Mouse (Mus musculus) Patski (cell line): ENCODE data around the gene Mfsd12. TPM values are rescaled to one million over a fixed set of nuclear protein-coding genes. Genes with fewer than 3 reads are reported as not detected.
A peak's percentile ranks its signal among the peaks of the same experiment; 100 is the strongest.

Experiments used
- ATAC-seq: fragments of 100-300 bp; one replicate; pipeline ENCODE4 v1.8.0; 2021
- CTCF ChIA-PET: fragments of 350-600 bp; sonication (Branson Sonifier 250); formaldehyde crosslinking; loops from one replicate; lab custom pipeline; 2022; ENCODE audit warnings: inconsistent platforms; lab: Charles Lee
- POLR2A ChIA-PET: fragments of 350-600 bp; sonication (Branson Sonifier 250); formaldehyde crosslinking; loops from one replicate; lab custom pipeline; 2022; ENCODE audit warnings: antibody characterized with exemption, inconsistent platforms; lab: Charles Lee
- DNase-seq: peaks from one replicate; pipeline ENCODE4 v3.0.0-alpha.2; 2011; ENCODE audit warnings: low read depth, low spot score
- H3K27me3 ChIP-seq: fragments of 371-371 bp; one replicate; pipeline ENCODE4 v1.5.1; 2021
- CTCF ChIP-seq: fragments of 100-300 bp; IDR thresholded peaks from one replicate; pipeline ENCODE4 v1.5.1; 2021
- in situ Hi-C: fragments of 300-500 bp; cut with MboI; formaldehyde crosslinking; loops from 3 replicates; pipeline ENCODE4 v1.11.1; 2018; ENCODE audit warnings: low pct_unique_long_range_greater_than_20kb, mixed read lengths
- polyA plus RNA-seq: library from polyadenylated mRNA; unstranded; gene quantifications from one replicate; pipeline ENCODE4 v1.2.3, GENCODE M21; 2021

Gene Mfsd12
- polyA plus RNA-seq, 1 experiment from 2014 or later = 23.9 TPM

DNA sequence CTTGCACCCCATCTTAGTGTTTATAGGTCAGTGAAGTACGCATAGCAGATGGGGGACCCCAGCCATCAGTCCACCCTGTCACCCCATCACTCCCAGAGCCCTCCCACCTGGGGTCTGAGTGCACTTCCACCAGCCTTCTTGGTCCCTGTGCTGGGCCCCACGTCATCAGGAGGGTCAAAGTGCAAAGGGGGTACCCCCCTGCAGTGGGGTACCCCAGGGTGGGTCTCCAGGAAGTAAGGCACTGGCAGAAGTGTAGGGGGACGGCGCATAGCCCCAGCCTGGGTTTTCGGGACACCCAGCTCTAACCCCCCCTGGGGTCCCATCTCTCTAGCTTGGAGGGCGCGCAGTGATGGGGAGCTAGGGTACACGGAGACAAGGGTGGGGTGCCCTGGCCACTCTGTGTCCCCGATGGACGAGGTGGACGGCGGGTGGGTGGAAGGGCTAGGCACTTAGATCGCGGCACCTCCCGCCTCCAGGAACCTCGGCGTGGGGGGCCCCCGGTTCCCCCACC, 42.6 kb downstream of the Mfsd12 start:
- no peak for TF ChIP-seq CTCF
- H3K27me3 ChIP-seq = no peaks in the 10 kb centered on the region
- in situ Hi-C loops = no loop called here
- ATAC-seq = no peak
- CTCF ChIA-PET = interaction anchor here (1.3 kb wide), 1 partner anchor 50 kb away, joined by 3 read pairs; no protein-coding TSS in a partner anchor
- POLR2A ChIA-PET = no interaction called here
- DNase-seq = no peak

GRCm38 (mm10) chr10:81400371-81401204, 43.3 kb downstream of the Mfsd12 start:
- in situ Hi-C loops = no loop called here
- ATAC-seq = no peak
- no peak for DNase-seq
- TF ChIP-seq CTCF = no peak
- POLR2A ChIA-PET = no interaction called here
- H3K27me3 ChIP-seq = no peaks in the 10 kb centered on the region
- CTCF ChIA-PET = interaction anchor here (1.3 to 1.4 kb wide), 2 partner anchors 10 to 50 kb away, joined by 3 to 5 read pairs; no protein-coding TSS in a partner anchor

- no peak for TF ChIP-seq CTCF
- ChIA-PET CTCF (interaction anchor here (1.4 kb wide), 1 partner anchor 11 kb away, joined by 5 read pairs; no protein-coding TSS in a partner anchor), POLR2A (no interaction called here)
- no peak for DNase-seq
- H3K27me3 ChIP-seq = no peaks in the 10 kb centered on the region
- in situ Hi-C loops = no loop called here
- ATAC-seq = no peak
These were observed 43.9 kb downstream of the Mfsd12 start for GRCm38 (mm10) chr10:81401205-81401520.

DNA sequence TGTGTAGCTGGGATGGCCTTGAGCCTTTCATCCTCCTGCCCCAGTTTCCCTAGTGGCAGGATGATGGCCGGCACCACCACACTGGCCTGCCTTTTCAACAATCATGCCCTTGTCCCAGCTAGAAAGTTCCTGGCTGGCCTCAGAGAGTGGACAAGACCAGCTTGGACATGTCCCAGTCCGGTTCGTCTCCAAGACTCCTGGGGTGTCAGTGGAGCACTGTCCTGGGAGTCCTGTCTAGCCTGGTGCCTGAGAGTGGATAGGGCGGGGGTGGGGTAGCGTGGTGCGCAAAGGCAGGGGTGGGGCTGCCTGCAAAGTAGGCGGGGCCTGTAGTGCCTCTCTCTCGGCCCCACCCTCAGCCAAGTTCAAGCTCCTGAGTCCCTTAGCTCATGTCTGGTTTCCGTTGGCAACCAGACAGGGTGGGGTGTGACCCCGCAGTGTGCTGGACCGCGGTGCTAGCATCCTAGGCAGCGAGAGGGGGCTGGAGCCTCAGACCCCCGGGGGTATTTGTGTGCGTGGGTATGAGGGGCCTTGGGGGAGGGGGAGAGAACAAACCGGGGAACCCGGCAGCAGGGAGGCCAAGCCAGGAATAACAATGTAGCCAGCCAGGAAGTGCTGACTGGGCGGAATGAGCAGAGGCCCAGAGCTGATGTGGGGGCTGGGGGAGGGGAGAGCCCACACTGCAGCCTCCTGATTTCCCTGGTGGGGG, 44.4 kb downstream of the Mfsd12 start:
- in situ Hi-C loops = no loop called here
- ChIA-PET CTCF (interaction anchor here (1.2 to 1.4 kb wide), 2 partner anchors 11 to 13 kb away, joined by 3 to 5 read pairs; partner anchors contain the start of gene Gm48552), POLR2A (no interaction called here)
- TF ChIP-seq CTCF = no peak
- H3K27me3 ChIP-seq = no peaks in the 10 kb centered on the region
- ATAC-seq = peak; percentile 19
- no peak for DNase-seq

- DNase-seq (no peak), ATAC-seq (peak; percentile 0)
- ChIA-PET CTCF (interaction anchor here (1.2 to 1.4 kb wide), 2 partner anchors 12 to 14 kb away, joined by 3 to 5 read pairs; partner anchors contain the start of gene Gm48552), POLR2A (interaction anchor here (0.6 kb wide), 1 partner anchor 1004 kb away, joined by 6 read pairs; no protein-coding TSS in a partner anchor)
- in situ Hi-C loops = no loop called here
- TF ChIP-seq CTCF = no peak
- H3K27me3 ChIP-seq = no peaks in the 10 kb centered on the region
These were observed 45.0 kb downstream of the Mfsd12 start for GRCm38 (mm10) chr10:81402227-81402765.

GRCm38 (mm10) chr10:81403511-81403910, 46.2 kb downstream of the Mfsd12 start:
- no peak for ATAC-seq
- ChIA-PET CTCF (interaction anchor here (1.2 kb wide), 1 partner anchor 31 kb away, joined by 3 read pairs; no protein-coding TSS in a partner anchor), POLR2A (interaction anchor here (0.5 kb wide), 1 partner anchor 11 kb away, joined by 3 read pairs; no protein-coding TSS in a partner anchor)
- in situ Hi-C loops = no loop called here
- TF ChIP-seq CTCF = no peak
- no peak for DNase-seq
- no peaks in the 10 kb centered on the region for H3K27me3 ChIP-seq

GRCm38 (mm10) chr10:81404082-81404481, 46.8 kb downstream of the Mfsd12 start:
- ChIA-PET POLR2A (no interaction called here), CTCF (interaction anchor here (1.2 kb wide), 1 partner anchor 31 kb away, joined by 3 read pairs; no protein-coding TSS in a partner anchor)
- in situ Hi-C loops = no loop called here
- ATAC-seq (no peak), DNase-seq (no peak)
- H3K27me3 ChIP-seq = no peaks in the 10 kb centered on the region
- no peak for TF ChIP-seq CTCF

DNA sequence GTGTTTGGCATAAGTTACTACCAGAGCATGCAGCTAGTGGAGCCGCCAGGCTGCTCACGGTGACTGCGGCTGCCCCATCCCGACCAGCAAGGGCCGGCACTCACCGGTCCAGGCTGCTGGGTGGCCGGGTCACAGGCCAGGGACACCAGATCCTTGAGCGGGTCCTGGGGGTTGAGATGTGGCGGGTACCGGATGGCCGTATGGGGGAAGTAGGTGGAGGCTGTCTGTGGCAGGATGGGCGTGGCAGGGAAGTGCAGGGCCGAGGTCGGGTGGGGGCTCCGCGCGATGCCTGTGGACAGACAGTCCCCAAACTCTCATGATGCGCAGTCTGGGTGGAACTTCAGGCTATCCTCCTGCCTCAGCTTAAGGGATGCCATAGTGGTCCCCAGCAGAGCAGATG, 47.4 kb downstream of the Mfsd12 start:
- ChIA-PET CTCF (interaction anchor here (0.9 to 2.5 kb wide), 6 partner anchors 9 to 46 kb away, joined by 3 to 10 read pairs (median 3); no protein-coding TSS in a partner anchor), POLR2A (no interaction called here)
- no peak for TF ChIP-seq CTCF
- in situ Hi-C loops = no loop called here
- no peak for DNase-seq
- H3K27me3 ChIP-seq = no peaks in the 10 kb centered on the region
- no peak for ATAC-seq

DNA sequence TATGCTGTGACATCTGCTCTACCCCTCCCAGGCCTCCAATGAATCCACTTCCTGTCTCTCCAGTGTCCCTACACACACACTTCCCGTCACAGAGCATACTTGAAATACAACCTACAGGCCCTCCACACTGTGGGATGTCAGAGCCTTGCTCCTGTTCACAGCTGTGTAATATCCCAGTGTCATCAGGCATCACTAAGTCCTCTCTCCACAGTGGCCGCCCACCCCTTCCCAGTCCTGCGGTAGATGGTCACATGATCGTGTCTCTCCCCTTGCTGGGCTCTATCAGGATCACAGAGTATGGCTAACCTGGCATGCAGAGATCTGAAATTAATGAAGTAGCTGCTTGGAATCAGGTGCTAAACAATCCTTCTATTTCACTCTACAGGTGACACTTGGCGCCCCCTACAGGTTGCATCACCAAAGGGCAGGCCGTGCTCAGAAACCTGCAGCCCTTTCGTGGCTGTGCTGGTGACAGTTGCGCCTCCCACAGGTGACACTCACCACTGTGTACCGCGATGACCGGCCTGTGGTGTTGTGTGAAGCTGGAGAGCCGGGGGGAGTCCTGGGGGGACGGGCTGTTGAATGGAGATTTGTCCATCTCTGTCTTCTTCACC, 48.4 kb downstream of the Mfsd12 start:
- CTCF ChIA-PET = interaction anchor here (0.8 to 2.5 kb wide), 12 partner anchors 10 to 47 kb away, joined by 3 to 10 read pairs (median 3); partner anchors contain the start of genes Dohh, Fzr1 and Gm48551
- in situ Hi-C loops = no loop called here
- no peak for TF ChIP-seq CTCF
- DNase-seq (no peak), ATAC-seq (no peak)
- POLR2A ChIA-PET = no interaction called here
- H3K27me3 ChIP-seq = no peaks in the 10 kb centered on the region
